Mouse (Mus musculus): ENCODE measurements at regions not wholly inside any gene's neighbourhood (a gene's known extent, or its start where the extent isn't known, plus 50 kb on each side); places are given as distances from the start of the nearest gene placed in this dataset.

DNA sequence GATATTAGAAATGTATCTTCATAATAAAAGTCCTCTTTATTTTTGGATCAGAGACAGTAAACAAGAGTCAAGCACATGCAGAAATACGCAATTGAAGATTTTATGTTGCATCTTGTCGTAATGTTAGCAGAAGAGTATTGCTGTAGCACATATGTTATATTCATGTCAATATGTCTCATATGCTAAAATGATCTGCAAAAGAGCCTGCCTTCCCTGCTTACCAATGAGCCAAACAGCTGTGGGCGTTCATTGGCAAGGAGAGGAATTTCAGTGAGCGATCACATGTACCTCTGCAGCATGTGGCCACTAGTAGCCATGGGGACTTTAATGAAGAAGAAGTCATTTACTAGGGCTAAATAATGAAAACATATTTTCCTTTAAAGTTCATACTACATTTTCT is 373.4 kb downstream of the Gm43517 start:
- no peaks in the 10 kb centered on the region for H3K4me1 ChIP-seq (ENCODE audit: control insufficient read depth in 1 of 2, insufficient read depth in 2 of 2, low read length in 2 of 2)
- H3K36me3 ChIP-seq (ENCODE audit: control insufficient read depth in 1 of 2, insufficient read depth in 2 of 2, low read length in 2 of 2), result no peaks in the 10 kb centered on the region
- no peaks in the 10 kb centered on the region for H3K79me2 ChIP-seq (ENCODE audit: control insufficient read depth, insufficient read depth, low read length, poor library complexity)
- no peaks in the 10 kb centered on the region; a peak in 1 of 4 replicates for H3K27me3 ChIP-seq (ENCODE audit: control insufficient read depth in 1 of 2, insufficient read depth in 2 of 2, low read length in 2 of 2)
- no peak overlapping the region for H3K4me3 ChIP-seq (ENCODE audit: control insufficient read depth in 1 of 2, insufficient read depth in 1 of 2, low read depth in 2 of 2, low read length in 2 of 2)
- no peaks in the 10 kb centered on the region for H3K9me3 ChIP-seq (replicated peaks; ENCODE audit: insufficient read depth, low read length)
- no peak for TF ChIP-seq JUND (IDR thresholded peaks at IDR 0.05; ENCODE audit: low read depth, low read length)
- TF ChIP-seq UBTF (IDR thresholded peaks at IDR 0.05; ENCODE audit: borderline replicate concordance, insufficient read depth, low read depth, low read length), result no peak
- no peak for TF ChIP-seq GABPA (IDR thresholded peaks at IDR 0.05; ENCODE audit: low read depth, low read length)
- no peak for TF ChIP-seq HCFC1 (IDR thresholded peaks at IDR 0.05; ENCODE audit: low read depth, low read length)
- no peak for TF ChIP-seq ZKSCAN1 (IDR thresholded peaks at IDR 0.05; ENCODE audit: low read depth, low read length)
- no peak for TF ChIP-seq NRF1 (IDR thresholded peaks at IDR 0.05; ENCODE audit: insufficient read depth, low read depth, low read length, poor library complexity, severe bottlenecking)
- no peak for TF ChIP-seq TBP (IDR thresholded peaks at IDR 0.05; ENCODE audit: low read depth, low read length)
- TF ChIP-seq ELF1 (IDR thresholded peaks at IDR 0.05; ENCODE audit: low read depth, low read length), result no peak
- no peak for TF ChIP-seq TAL1 (IDR thresholded peaks at IDR 0.05; ENCODE audit: low read length)
- no peak for TF ChIP-seq POLR2A (IDR thresholded peaks at IDR 0.05; ENCODE audit: control insufficient read depth in 1 of 2, insufficient read depth in 1 of 2, low read depth in 1 of 2, low read length in 2 of 2, poor library complexity in 1 of 2)
- TF ChIP-seq EP300 (IDR thresholded peaks at IDR 0.05; ENCODE audit: low read depth in 1 of 2, low read length in 2 of 2), result no peak
- no peak for TF ChIP-seq NELFE (IDR thresholded peaks at IDR 0.05; ENCODE audit: low read depth, low read length)
- no peak for TF ChIP-seq USF2 (IDR thresholded peaks at IDR 0.05; ENCODE audit: borderline replicate concordance in 1 of 2, insufficient read depth in 1 of 2, low read depth in 1 of 2, low read length in 2 of 2)
- no peak for TF ChIP-seq MYC (IDR thresholded peaks at IDR 0.05; ENCODE audit: low read depth, low read length)
- no peak for TF ChIP-seq MAFK (IDR thresholded peaks at IDR 0.05; ENCODE audit: borderline replicate concordance, low read depth, low read length)
- TF ChIP-seq E2F4 (IDR thresholded peaks at IDR 0.05; ENCODE audit: borderline replicate concordance, low read depth, low read length), result no peak
- H3K27ac ChIP-seq (ENCODE audit: control insufficient read depth, low read depth, low read length), result no peak overlapping the region
- no peak overlapping the region for H3K9ac ChIP-seq (ENCODE audit: control insufficient read depth, low read depth, low read length, poor library complexity, severe bottlenecking)
- DNase-seq (ENCODE audit: low read depth, low spot score), result no peak

GRCm38 (mm10) chr12:49764541-49764940 is 379.6 kb downstream of the Gm43517 start:
- Histone ChIP-seq H3K9ac (ENCODE audit: control insufficient read depth, low read depth, low read length, poor library complexity, severe bottlenecking) (no peak overlapping the region), H3K27me3 (ENCODE audit: control insufficient read depth in 1 of 2, insufficient read depth in 2 of 2, low read length in 2 of 2) (no peaks in the 10 kb centered on the region), H3K27ac (ENCODE audit: control insufficient read depth, low read depth, low read length) (no peak overlapping the region), H3K36me3 (ENCODE audit: control insufficient read depth in 1 of 2, insufficient read depth in 2 of 2, low read length in 2 of 2) (no peaks in the 10 kb centered on the region), H3K9me3 (replicated peaks; ENCODE audit: insufficient read depth, low read length) (no peaks in the 10 kb centered on the region), H3K79me2 (ENCODE audit: control insufficient read depth, insufficient read depth, low read length, poor library complexity) (no peaks in the 10 kb centered on the region), H3K4me1 (ENCODE audit: control insufficient read depth in 1 of 2, insufficient read depth in 2 of 2, low read length in 2 of 2) (no peaks in the 10 kb centered on the region), H3K4me3 (ENCODE audit: control insufficient read depth in 1 of 2, insufficient read depth in 1 of 2, low read depth in 2 of 2, low read length in 2 of 2) (no peak overlapping the region)
- no peak for DNase-seq (ENCODE audit: low read depth, low spot score)
- TF ChIP-seq HCFC1 (IDR thresholded peaks at IDR 0.05; ENCODE audit: low read depth, low read length) (no peak), TCF12 (IDR thresholded peaks at IDR 0.05; ENCODE audit: low read depth, low read length) (no peak), MYC (IDR thresholded peaks at IDR 0.05; ENCODE audit: low read depth, low read length) (no peak), USF1 (IDR thresholded peaks at IDR 0.05; ENCODE audit: low read depth, low read length) (no peak), POLR2AphosphoS5 (IDR thresholded peaks at IDR 0.05; ENCODE audit: borderline replicate concordance, low read depth, low read length) (no peak), ZNF384 (IDR thresholded peaks at IDR 0.05; ENCODE audit: low read depth, low read length) (no peak), EP300 (IDR thresholded peaks at IDR 0.05; ENCODE audit: low read depth in 1 of 2, low read length in 2 of 2) (no peak)

Measured in MEL (cell line).